Mouse (Mus musculus): ENCODE data around the gene Map4k2. TPM values are rescaled to one million over a fixed set of nuclear protein-coding genes. Genes with fewer than 3 reads are reported as not detected.
"Not testable (repeated sequence)": the region's sequence is repeated elsewhere in the genome, so short reads cannot be mapped to it uniquely, and the experiment has no call there.

Map4k2 gene
- polyA plus RNA-seq, 1 experiment, result 1,004 TPM

DNA sequence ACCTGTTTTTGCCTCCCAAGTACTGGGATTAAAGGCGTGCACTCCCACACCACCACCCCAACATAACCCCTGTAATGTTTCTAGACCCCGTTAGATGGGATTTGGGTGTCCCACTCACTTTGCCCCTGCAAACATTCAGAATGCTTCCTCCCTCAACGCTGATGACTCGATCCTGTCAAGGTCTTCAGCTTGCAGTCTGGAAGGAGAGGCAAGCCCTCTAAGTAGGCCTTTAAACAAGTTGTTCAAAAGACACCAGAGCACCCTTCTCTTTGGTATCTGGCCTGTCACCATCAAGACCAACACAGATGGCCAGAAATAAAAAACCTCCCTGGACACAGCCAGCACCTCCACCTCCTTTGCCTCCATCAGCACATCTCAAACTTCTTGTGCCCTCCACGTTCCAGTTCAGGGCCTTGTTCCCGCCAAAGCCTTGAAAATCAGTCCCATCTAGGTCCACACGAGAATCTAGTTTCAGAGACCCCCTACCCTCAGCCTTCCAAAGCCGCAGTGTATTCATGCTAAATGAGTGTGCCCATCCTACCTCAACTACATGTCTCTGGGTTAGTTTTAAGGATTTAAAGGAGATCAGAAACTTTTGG, 35.3 kb upstream of the Map4k2 start:
- 81% methylated on average over 8 of the region's 8 CpGs for WGBS

GRCm38 (mm10) chr19:6306137-6306551, 34.8 kb upstream of the Map4k2 start, which contains the start of gene Cdc42bpg:
Gene Cdc42bpg (plus strand): TSS chr19:6306456.
- Histone ChIP-seq H3K27me3 (ENCODE audit: control insufficient read depth, insufficient read depth, low read length) (no peaks in the 10 kb centered on the region), H3K4me1 (replicated peaks; ENCODE audit: control insufficient read depth, insufficient read depth, low read length) (peaks cover 13% of the 10 kb centered on the region), H3K4me3 (ENCODE audit: control insufficient read depth, insufficient read depth, low read length) (peak within 1 kb of the TSS; percentile 46), H3K27ac (ENCODE audit: control insufficient read depth, insufficient read depth, low read length) (peak within 1 kb of the TSS; percentile 71), H3K36me3 (ENCODE audit: control insufficient read depth, insufficient read depth, low read length) (no peaks in the 10 kb centered on the region)
- TF ChIP-seq CTCF (IDR thresholded peaks at IDR 0.05; ENCODE audit: borderline replicate concordance, control insufficient read depth, extremely low read depth, insufficient read depth, low read length, poor library complexity), result no peak
- no peak for TF ChIP-seq POLR2A (IDR thresholded peaks at IDR 0.05; ENCODE audit: control insufficient read depth, extremely low read depth, insufficient read depth, low read length, poor library complexity)
- WGBS, result 3% methylated on average over 34 of the region's 38 CpGs
- DNase-seq, result peak; percentile 91

More for the DNA sequence above, 35.3 kb upstream of the Map4k2 start:
- no peaks in the 10 kb centered on the region for H3K27me3 ChIP-seq (ENCODE audit: control insufficient read depth, insufficient read depth, low read length)
- H3K4me3 ChIP-seq (ENCODE audit: control insufficient read depth, insufficient read depth, low read length), result peak overlapping the region; percentile 46; the same call in 1 of the 2 replicates
- peak overlapping the region; percentile 14 for H3K27ac ChIP-seq (ENCODE audit: control insufficient read depth, insufficient read depth, low read length)
- peaks cover 14% of the 10 kb centered on the region for H3K4me1 ChIP-seq (replicated peaks; ENCODE audit: control insufficient read depth, insufficient read depth, low read length)
- DNase-seq, result peak; percentile 13
- no peaks in the 10 kb centered on the region for H3K36me3 ChIP-seq (ENCODE audit: control insufficient read depth, insufficient read depth, low read length)
- TF ChIP-seq CTCF (IDR thresholded peaks at IDR 0.05; ENCODE audit: borderline replicate concordance, control insufficient read depth, extremely low read depth, insufficient read depth, low read length, poor library complexity), result no peak
- no peak for TF ChIP-seq POLR2A (IDR thresholded peaks at IDR 0.05; ENCODE audit: control insufficient read depth, extremely low read depth, insufficient read depth, low read length, poor library complexity)

- WGBS, result 1% methylated on average over 33 of the region's 34 CpGs
- Histone ChIP-seq H3K27me3 (ENCODE audit: control insufficient read depth, insufficient read depth, low read length) (no peaks in the 10 kb centered on the region), H3K4me1 (replicated peaks; ENCODE audit: control insufficient read depth, insufficient read depth, low read length) (peaks cover 13% of the 10 kb centered on the region), H3K36me3 (ENCODE audit: control insufficient read depth, insufficient read depth, low read length) (no peaks in the 10 kb centered on the region), H3K27ac (ENCODE audit: control insufficient read depth, insufficient read depth, low read length) (no peak overlapping the region), H3K4me3 (ENCODE audit: control insufficient read depth, insufficient read depth, low read length) (peak overlapping the region; percentile 46)
- DNase-seq, result peak; percentile 79
- TF ChIP-seq CTCF (IDR thresholded peaks at IDR 0.05; ENCODE audit: borderline replicate concordance, control insufficient read depth, extremely low read depth, insufficient read depth, low read length, poor library complexity), result peak; percentile 89
- no peak for TF ChIP-seq POLR2A (IDR thresholded peaks at IDR 0.05; ENCODE audit: control insufficient read depth, extremely low read depth, insufficient read depth, low read length, poor library complexity)
Observed at GRCm38 (mm10) chr19:6306586-6306985, 34.3 kb upstream of the Map4k2 start.

GRCm38 (mm10) chr19:6307733-6308531, 33.0 kb upstream of the Map4k2 start:
- TF ChIP-seq CTCF (IDR thresholded peaks at IDR 0.05; ENCODE audit: borderline replicate concordance, control insufficient read depth, extremely low read depth, insufficient read depth, low read length, poor library complexity) (no peak), POLR2A (IDR thresholded peaks at IDR 0.05; ENCODE audit: control insufficient read depth, extremely low read depth, insufficient read depth, low read length, poor library complexity) (no peak)
- Histone ChIP-seq H3K4me1 (replicated peaks; ENCODE audit: control insufficient read depth, insufficient read depth, low read length) (peaks cover 6% of the 10 kb centered on the region), H3K36me3 (ENCODE audit: control insufficient read depth, insufficient read depth, low read length) (no peaks in the 10 kb centered on the region), H3K27me3 (ENCODE audit: control insufficient read depth, insufficient read depth, low read length) (no peaks in the 10 kb centered on the region), H3K27ac (ENCODE audit: control insufficient read depth, insufficient read depth, low read length) (no peak overlapping the region), H3K4me3 (ENCODE audit: control insufficient read depth, insufficient read depth, low read length) (no peak overlapping the region)
- 91% methylated on average over 9 of the region's 9 CpGs for WGBS
- DNase-seq, result no peak

- H3K4me3 ChIP-seq (ENCODE audit: control insufficient read depth, insufficient read depth, low read length), result no peak overlapping the region
- 94% methylated on average over 5 of the region's 5 CpGs for WGBS
- H3K4me1 ChIP-seq (replicated peaks; ENCODE audit: control insufficient read depth, insufficient read depth, low read length), result peaks cover 6% of the 10 kb centered on the region; the same call in 1 of the 2 replicates
- DNase-seq, result no peak
- H3K36me3 ChIP-seq (ENCODE audit: control insufficient read depth, insufficient read depth, low read length), result no peaks in the 10 kb centered on the region
- H3K27me3 ChIP-seq (ENCODE audit: control insufficient read depth, insufficient read depth, low read length), result no peaks in the 10 kb centered on the region
- TF ChIP-seq CTCF (IDR thresholded peaks at IDR 0.05; ENCODE audit: borderline replicate concordance, control insufficient read depth, extremely low read depth, insufficient read depth, low read length, poor library complexity), result no peak
- TF ChIP-seq POLR2A (IDR thresholded peaks at IDR 0.05; ENCODE audit: control insufficient read depth, extremely low read depth, insufficient read depth, low read length, poor library complexity), result no peak
- H3K27ac ChIP-seq (ENCODE audit: control insufficient read depth, insufficient read depth, low read length), result no peak overlapping the region
Observed at GRCm38 (mm10) chr19:6310181-6310580, 30.8 kb upstream of the Map4k2 start.

- H3K4me1 ChIP-seq (replicated peaks; ENCODE audit: control insufficient read depth, insufficient read depth, low read length); H3K36me3 ChIP-seq (ENCODE audit: control insufficient read depth, insufficient read depth, low read length); DNase-seq; H3K27me3 ChIP-seq (ENCODE audit: control insufficient read depth, insufficient read depth, low read length); H3K27ac ChIP-seq (ENCODE audit: control insufficient read depth, insufficient read depth, low read length); H3K4me3 ChIP-seq (ENCODE audit: control insufficient read depth, insufficient read depth, low read length): not testable (repeated sequence)
- 95% methylated on average over 3 of the region's 3 CpGs for WGBS
Observed at GRCm38 (mm10) chr19:6311783-6312182, 29.2 kb upstream of the Map4k2 start.

All from thymus, adult 2 months (tissue).